Mouse (Mus musculus): ENCODE measurements around the gene Kif2a. TPM values are rescaled to one million over a fixed set of nuclear protein-coding genes. Genes with fewer than 3 reads are reported as not detected.

The Kif2a gene
- 50.5 and 60.3 TPM in 2 replicates for polyA plus RNA-seq (2014; fragmentation: Nextera tagmentation; extraction: Ambion mirVana)

DNA sequence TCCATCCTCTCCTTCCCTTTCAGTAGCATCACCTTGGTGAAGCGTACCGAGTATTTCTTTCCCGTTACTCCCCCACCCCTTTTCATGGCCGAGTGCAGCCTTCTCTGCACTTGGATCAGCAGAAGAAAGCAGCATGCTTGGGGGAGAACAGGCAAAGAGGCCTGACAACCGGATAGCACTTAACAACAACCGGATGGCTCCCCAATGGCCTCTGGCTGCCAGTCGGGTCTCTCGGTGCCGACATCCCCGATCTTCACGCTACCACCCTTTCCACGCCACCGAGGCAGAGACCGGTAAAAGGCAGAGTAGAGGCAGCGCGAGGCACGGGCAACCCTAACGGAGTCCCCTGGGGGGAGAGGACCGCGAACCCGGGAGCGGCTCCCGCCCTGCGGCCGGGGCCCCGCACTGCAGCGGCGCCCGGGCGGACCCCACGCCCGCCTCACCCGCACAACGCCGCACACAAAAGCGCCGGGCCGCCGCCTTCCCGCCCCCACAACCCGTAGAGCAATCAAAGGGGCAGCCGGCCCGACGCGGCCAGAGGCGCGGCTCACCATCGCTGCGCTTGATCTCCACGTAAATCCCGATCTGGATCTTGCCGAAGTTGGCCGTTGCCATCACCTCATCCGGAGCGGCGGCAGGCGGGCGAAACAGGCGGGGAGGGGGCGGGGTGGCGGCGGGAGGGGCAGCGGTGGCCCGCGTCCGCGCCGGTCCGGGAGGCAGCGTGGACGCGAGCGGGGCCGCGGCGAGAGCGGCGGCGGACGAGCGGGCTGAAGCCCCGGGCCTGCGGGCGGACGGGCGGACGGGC, at the start of gene Kif2a:
Kif2a (minus strand) TSS at position 666 of the 805 bp plus-strand sequence.
- Histone ChIP-seq H3K4me1 (ENCODE audit: control insufficient read depth, insufficient read depth, low read length) (peaks cover 29% of the 10 kb centered on the region), H3K27me3 (ENCODE audit: control insufficient read depth, insufficient read depth, low read length) (no peaks in the 10 kb centered on the region), H3K4me2 (ENCODE audit: low read length) (peak within 1 kb of the TSS; percentile 79), H3K36me3 (ENCODE audit: control insufficient read depth, insufficient read depth, low read length) (no peaks in the 10 kb centered on the region), H3K27ac (replicated peaks; ENCODE audit: low read depth, low read length) (peak within 1 kb of the TSS; percentile 98), H3K4me3 (replicated peaks; ENCODE audit: low read depth, low read length) (peak within 1 kb of the TSS; percentile 85), H3K9me3 (ENCODE audit: control insufficient read depth, low read length) (no peaks in the 10 kb centered on the region), H3K9ac (replicated peaks; ENCODE audit: low read length) (peak within 1 kb of the TSS; percentile 90)
- WGBS = under 1% methylated on average over 75 of the region's 87 CpGs
- DNase-seq (peak; percentile 76), ATAC-seq (ENCODE audit: low FRiP score, low TSS enrichment) (peak; percentile 73)

DNA sequence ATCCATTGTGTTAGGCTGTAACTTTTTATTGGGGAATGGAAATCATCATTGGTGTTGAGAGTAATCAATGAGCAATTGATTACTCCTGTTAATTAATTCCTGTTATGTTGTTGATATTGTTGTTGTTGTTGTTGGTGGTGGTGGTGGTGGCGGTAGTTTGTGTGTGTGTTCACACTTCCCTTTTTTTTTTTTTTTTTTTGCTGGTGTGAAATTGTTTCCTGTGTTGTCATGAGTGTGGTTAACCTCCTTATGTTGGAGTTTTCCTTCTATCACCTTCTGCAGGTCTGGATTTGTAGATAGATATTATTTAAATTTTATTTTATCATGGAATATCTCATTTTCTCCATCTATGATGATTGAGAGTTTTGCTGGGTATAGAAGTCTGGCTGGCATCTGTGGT, 47.1 kb upstream of the Kif2a start:
- WGBS = 100% methylated on average over 1 of the region's 1 CpGs
- Histone ChIP-seq H3K4me1 (ENCODE audit: control insufficient read depth, insufficient read depth, low read length) (peaks cover 16% of the 10 kb centered on the region; the same call in 1 of the 2 replicates), H3K4me3 (replicated peaks; ENCODE audit: low read depth, low read length) (no peak overlapping the region), H3K9me3 (ENCODE audit: control insufficient read depth, low read length) (no peaks in the 10 kb centered on the region), H3K36me3 (ENCODE audit: control insufficient read depth, insufficient read depth, low read length) (no peaks in the 10 kb centered on the region), H3K27me3 (ENCODE audit: control insufficient read depth, insufficient read depth, low read length) (no peaks in the 10 kb centered on the region), H3K27ac (replicated peaks; ENCODE audit: low read depth, low read length) (no peak overlapping the region), H3K9ac (replicated peaks; ENCODE audit: low read length) (no peak overlapping the region), H3K4me2 (ENCODE audit: low read length) (no peak overlapping the region)
- ATAC-seq (ENCODE audit: low FRiP score, low TSS enrichment) (no peak), DNase-seq (no peak)

DNA sequence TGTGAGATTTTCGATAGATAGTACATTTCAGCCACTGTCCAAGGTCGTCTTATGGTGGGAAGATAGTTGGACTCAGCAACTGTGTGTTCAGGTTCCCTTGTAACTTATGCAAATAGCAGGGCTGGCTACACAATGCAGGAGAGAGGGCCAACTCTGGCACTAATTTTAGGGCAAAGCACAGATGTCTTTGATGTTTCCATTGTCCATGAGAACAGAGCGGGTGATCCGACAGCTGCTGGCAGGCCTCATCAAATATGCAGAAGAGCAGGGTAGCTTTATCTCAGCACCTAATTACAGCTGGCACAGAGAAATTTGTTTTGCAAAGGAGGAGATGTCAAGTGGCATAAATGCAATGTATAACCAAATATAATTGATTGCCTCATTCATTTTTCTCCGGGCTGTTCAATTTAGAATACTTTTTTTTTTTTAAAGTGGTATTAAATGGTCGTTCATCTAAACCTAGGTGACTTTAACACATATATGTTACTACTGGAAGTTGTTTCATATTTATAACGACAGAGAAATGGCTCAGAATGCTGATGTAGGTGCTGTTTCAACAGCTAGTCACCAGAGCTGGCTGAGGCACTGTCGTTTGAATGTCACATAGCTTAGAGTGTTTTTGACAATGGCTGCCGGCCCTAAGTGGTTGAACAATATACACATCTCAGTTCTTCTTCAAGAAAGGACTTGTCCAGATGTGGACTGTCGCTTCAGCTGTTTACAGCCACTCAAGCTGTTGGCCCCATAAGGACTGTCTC, 43.4 kb upstream of the Kif2a start:
- no peaks in the 10 kb centered on the region for H3K36me3 ChIP-seq (ENCODE audit: control insufficient read depth, insufficient read depth, low read length)
- H3K4me3 ChIP-seq (replicated peaks; ENCODE audit: low read depth, low read length) = no peak overlapping the region
- WGBS = 49% methylated on average over 10 of the region's 10 CpGs
- H3K9me3 ChIP-seq (ENCODE audit: control insufficient read depth, low read length) = no peaks in the 10 kb centered on the region
- H3K27ac ChIP-seq (replicated peaks; ENCODE audit: low read depth, low read length) = no peak overlapping the region; the same call in 1 of the 2 replicates
- H3K4me1 ChIP-seq (ENCODE audit: control insufficient read depth, insufficient read depth, low read length) = peaks cover 10% of the 10 kb centered on the region; the same call in 1 of the 2 replicates
- no peaks in the 10 kb centered on the region for H3K27me3 ChIP-seq (ENCODE audit: control insufficient read depth, insufficient read depth, low read length)
- peak; percentile 57; the same call in 1 of the 2 replicates for ATAC-seq (ENCODE audit: low FRiP score, low TSS enrichment)
- no peak overlapping the region for H3K9ac ChIP-seq (replicated peaks; ENCODE audit: low read length)
- no peak overlapping the region for H3K4me2 ChIP-seq (ENCODE audit: low read length)
- DNase-seq = peak; percentile 52

DNA sequence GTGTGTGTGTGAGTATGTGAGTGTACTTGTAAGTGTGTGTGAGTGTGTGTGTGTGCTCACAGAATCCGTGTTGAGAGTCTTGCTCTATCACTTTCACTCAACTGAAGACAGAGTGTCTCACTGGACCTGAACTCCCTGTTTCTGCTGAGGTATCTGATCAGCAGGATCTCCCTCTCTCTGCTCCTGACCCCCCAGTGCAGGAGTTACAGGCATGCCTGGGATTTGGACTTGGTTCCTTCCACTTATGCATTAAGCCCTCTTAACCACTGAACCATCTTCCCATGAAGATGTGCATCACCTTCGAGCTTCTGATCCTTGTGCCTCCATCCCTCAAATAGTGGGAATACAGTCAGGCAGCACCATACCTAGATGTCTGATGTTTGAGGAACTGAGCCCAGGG, 42.3 kb upstream of the Kif2a start:
- H3K9me3 ChIP-seq (ENCODE audit: control insufficient read depth, low read length) = no peaks in the 10 kb centered on the region
- no peak overlapping the region for H3K4me3 ChIP-seq (replicated peaks; ENCODE audit: low read depth, low read length)
- H3K4me2 ChIP-seq (ENCODE audit: low read length) = no peak overlapping the region
- no peaks in the 10 kb centered on the region for H3K27me3 ChIP-seq (ENCODE audit: control insufficient read depth, insufficient read depth, low read length)
- ATAC-seq (ENCODE audit: low FRiP score, low TSS enrichment) = no peak
- DNase-seq = no peak
- no peak overlapping the region for H3K9ac ChIP-seq (replicated peaks; ENCODE audit: low read length)
- 95% methylated on average over 2 of the region's 2 CpGs for WGBS
- H3K27ac ChIP-seq (replicated peaks; ENCODE audit: low read depth, low read length) = no peak overlapping the region
- peaks cover 10% of the 10 kb centered on the region; the same call in 1 of the 2 replicates for H3K4me1 ChIP-seq (ENCODE audit: control insufficient read depth, insufficient read depth, low read length)
- no peaks in the 10 kb centered on the region for H3K36me3 ChIP-seq (ENCODE audit: control insufficient read depth, insufficient read depth, low read length)

DNA sequence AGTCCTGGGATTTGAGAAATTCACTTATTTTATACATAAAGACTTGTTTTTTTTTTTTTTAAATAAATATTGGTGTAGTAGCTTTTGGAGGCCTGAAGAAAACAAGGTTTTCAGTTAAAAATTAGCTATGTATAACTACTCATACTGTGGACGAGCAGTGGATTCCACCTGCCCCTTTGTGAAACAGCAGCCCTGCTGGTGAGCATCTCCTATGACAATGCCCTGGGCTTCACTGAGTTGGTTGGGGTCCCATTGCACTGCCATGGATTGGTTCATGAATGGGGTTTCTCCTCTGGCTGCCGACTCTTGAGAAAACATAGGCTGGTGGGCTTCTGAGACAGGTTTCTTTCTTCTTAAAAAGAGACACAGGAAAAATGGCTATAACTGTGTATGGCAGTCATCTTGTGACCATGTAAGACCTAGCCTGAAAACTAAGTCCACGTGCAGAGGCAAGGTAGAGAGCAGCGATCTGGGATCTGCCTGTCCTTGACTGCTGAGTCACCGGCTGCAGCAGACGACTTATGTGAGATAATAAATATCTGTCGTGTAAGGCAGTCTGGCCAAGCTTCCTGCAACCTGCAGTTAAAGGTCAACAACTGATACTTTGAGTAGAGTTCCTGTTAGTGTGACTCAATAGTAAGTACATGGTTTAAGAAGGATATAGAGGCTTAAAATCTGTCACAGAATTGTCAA, 41.3 kb upstream of the Kif2a start:
- Histone ChIP-seq H3K4me3 (replicated peaks; ENCODE audit: low read depth, low read length) (no peak overlapping the region), H3K27ac (replicated peaks; ENCODE audit: low read depth, low read length) (no peak overlapping the region), H3K9me3 (ENCODE audit: control insufficient read depth, low read length) (no peaks in the 10 kb centered on the region), H3K9ac (replicated peaks; ENCODE audit: low read length) (no peak overlapping the region), H3K4me2 (ENCODE audit: low read length) (no peak overlapping the region), H3K36me3 (ENCODE audit: control insufficient read depth, insufficient read depth, low read length) (no peaks in the 10 kb centered on the region), H3K4me1 (ENCODE audit: control insufficient read depth, insufficient read depth, low read length) (peaks cover 10% of the 10 kb centered on the region; the same call in 1 of the 2 replicates), H3K27me3 (ENCODE audit: control insufficient read depth, insufficient read depth, low read length) (no peaks in the 10 kb centered on the region)
- no peak for DNase-seq
- no peak for ATAC-seq (ENCODE audit: low FRiP score, low TSS enrichment)
- 83% methylated on average over 7 of the region's 7 CpGs for WGBS

DNA sequence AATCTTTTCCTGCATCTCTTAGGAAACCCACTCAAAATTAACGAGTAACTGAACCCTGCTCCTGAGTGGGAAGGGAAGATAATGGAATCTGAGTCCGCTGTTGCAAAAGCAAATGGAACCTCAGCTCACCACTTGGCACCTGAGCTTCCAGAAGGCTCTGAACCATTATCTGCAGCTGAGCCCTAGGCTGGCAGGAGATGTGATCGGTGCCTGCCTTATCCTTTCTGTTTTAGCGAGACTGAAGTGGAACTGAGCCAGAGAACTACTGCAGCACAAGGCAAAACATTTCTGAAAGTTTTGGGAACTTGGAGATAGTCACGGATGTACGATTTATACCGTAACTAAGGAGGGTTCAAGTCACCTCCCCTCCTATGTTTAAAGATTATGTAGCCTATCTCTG, 38.2 kb upstream of the Kif2a start:
- H3K9me3 ChIP-seq (ENCODE audit: control insufficient read depth, low read length) = no peaks in the 10 kb centered on the region
- ATAC-seq (ENCODE audit: low FRiP score, low TSS enrichment) = no peak
- no peak overlapping the region for H3K27ac ChIP-seq (replicated peaks; ENCODE audit: low read depth, low read length)
- 89% methylated on average over 7 of the region's 7 CpGs for WGBS
- no peak for DNase-seq
- H3K4me1 ChIP-seq (ENCODE audit: control insufficient read depth, insufficient read depth, low read length) = peaks cover 4% of the 10 kb centered on the region; the same call in 1 of the 2 replicates
- H3K9ac ChIP-seq (replicated peaks; ENCODE audit: low read length) = no peak overlapping the region
- H3K27me3 ChIP-seq (ENCODE audit: control insufficient read depth, insufficient read depth, low read length) = no peaks in the 10 kb centered on the region
- no peak overlapping the region for H3K4me3 ChIP-seq (replicated peaks; ENCODE audit: low read depth, low read length)
- H3K4me2 ChIP-seq (ENCODE audit: low read length) = no peak overlapping the region
- H3K36me3 ChIP-seq (ENCODE audit: control insufficient read depth, insufficient read depth, low read length) = no peaks in the 10 kb centered on the region

DNA sequence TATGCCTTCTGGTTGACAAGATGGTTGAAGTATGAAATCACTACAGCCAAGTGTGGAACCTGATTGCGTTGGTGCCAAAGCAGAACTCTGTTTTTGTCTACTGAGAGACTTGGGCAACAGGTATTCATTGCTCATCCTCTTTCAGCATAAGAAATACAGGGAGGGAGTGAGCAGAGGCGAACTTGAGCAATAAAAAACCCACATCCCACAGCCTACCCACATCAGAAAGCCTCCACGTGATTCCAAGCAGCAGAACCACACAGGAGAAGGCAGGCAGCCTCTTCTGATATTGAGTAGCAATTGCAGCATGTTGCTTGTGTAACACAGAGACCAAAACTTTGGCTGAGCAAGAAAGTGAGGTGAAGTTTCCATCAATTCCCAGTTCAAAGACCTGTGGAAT, 37.5 kb upstream of the Kif2a start:
- 81% methylated on average over 3 of the region's 3 CpGs for whole genome bisulfite sequencing
- DNase-seq (no peak), ATAC-seq (ENCODE audit: low FRiP score, low TSS enrichment) (no peak)
- Histone ChIP-seq H3K27ac (replicated peaks; ENCODE audit: low read depth, low read length) (no peak overlapping the region), H3K4me2 (ENCODE audit: low read length) (no peak overlapping the region), H3K9ac (replicated peaks; ENCODE audit: low read length) (no peak overlapping the region), H3K4me3 (replicated peaks; ENCODE audit: low read depth, low read length) (no peak overlapping the region), H3K36me3 (ENCODE audit: control insufficient read depth, insufficient read depth, low read length) (no peaks in the 10 kb centered on the region), H3K4me1 (ENCODE audit: control insufficient read depth, insufficient read depth, low read length) (no peaks in the 10 kb centered on the region), H3K9me3 (ENCODE audit: control insufficient read depth, low read length) (no peaks in the 10 kb centered on the region), H3K27me3 (ENCODE audit: control insufficient read depth, insufficient read depth, low read length) (no peaks in the 10 kb centered on the region)

DNA sequence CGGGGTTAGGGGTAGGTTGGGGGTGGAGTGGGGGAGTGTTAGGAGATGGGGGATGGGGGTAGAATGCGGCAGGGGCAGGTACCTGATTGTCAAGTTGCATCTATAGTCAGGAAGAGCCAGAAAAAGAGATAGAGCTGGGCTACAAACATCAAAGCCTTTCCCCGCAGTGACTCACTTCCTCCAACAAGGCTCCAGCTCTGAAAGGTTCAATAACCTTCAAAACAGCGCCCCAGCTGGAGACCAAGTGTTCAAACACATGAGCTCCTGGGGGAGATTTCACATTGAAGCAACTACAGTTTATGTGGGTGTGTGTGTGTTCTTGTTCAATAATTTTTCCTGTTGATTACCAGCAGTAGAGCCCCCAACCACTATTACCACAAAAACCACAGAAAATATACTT, 34.4 kb upstream of the Kif2a start:
- Histone ChIP-seq H3K9ac (replicated peaks; ENCODE audit: low read length) (no peak overlapping the region), H3K4me2 (ENCODE audit: low read length) (no peak overlapping the region), H3K27me3 (ENCODE audit: control insufficient read depth, insufficient read depth, low read length) (no peaks in the 10 kb centered on the region), H3K4me1 (ENCODE audit: control insufficient read depth, insufficient read depth, low read length) (no peaks in the 10 kb centered on the region), H3K4me3 (replicated peaks; ENCODE audit: low read depth, low read length) (no peak overlapping the region), H3K9me3 (ENCODE audit: control insufficient read depth, low read length) (no peaks in the 10 kb centered on the region), H3K36me3 (ENCODE audit: control insufficient read depth, insufficient read depth, low read length) (no peaks in the 10 kb centered on the region), H3K27ac (replicated peaks; ENCODE audit: low read depth, low read length) (no peak overlapping the region)
- no peak for ATAC-seq (ENCODE audit: low FRiP score, low TSS enrichment)
- 57% methylated on average over 4 of the region's 4 CpGs for WGBS
- DNase-seq = peak; percentile 31

Measured in midbrain, embryonic 14.5 days (tissue).